Mouse (Mus musculus) lung, adult 2 months (tissue): ENCODE data around the gene Ppp2r5c.

Source experiments
- CTCF ChIP-seq: fragments of 200-500 bp; IDR thresholded peaks from 2 replicates; pipeline ENCODE4 v1.5.1; 2011; ENCODE audit warnings: mild to moderate bottlenecking, low read length, control low read depth; ENCODE audit not compliant: insufficient read depth
- POLR2A ChIP-seq: fragments of 200-500 bp; IDR thresholded peaks from 2 replicates; pipeline ENCODE4 v1.6.1; 2011; ENCODE audit warnings: low read depth, mild to moderate bottlenecking, control low read depth, low read length, borderline replicate concordance; ENCODE audit errors: extremely low read depth

DNA sequence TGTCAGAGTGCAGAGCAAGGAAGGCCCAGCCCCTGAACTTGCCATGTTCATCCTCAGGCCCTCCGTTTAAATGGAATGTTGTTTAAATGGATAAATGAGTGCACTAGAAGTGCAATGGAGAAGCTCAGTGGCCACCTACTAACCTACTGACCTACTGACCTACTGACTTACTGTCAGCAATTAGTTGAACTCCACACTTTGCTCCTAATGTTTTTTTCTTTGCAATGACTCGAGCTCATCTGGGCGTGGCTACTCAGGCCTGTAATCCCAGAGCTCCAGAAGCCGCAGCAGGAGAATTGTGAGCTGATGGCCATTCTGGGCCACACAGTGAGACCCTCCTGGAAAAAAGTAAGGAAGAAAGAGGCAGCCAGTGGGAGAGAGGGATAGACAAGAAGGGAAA lies 129.0 kb downstream of the Ppp2r5c start:
- TF ChIP-seq POLR2A: no peak
- TF ChIP-seq CTCF: no peak
